Mouse (Mus musculus) neural tube, embryonic 12.5 days (tissue): ENCODE measurements at regions not wholly inside any gene's neighbourhood (a gene's known extent, or its start where the extent isn't known, plus 50 kb on each side); places are given as distances from the start of the nearest gene placed in this dataset.

Experiments used
- ATAC-seq: fragments of 200-750 bp; cut with Nextera tagmentation; 2 replicates; pipeline ENCODE4 v1.8.0; 2017; ENCODE audit warnings: low read depth, mild to moderate bottlenecking, moderate TSS enrichment, moderate library complexity; ENCODE audit not compliant: low FRiP score
- H3K27ac ChIP-seq: fragments of 300-500 bp; sonication (generic); 2 replicates; pipeline ENCODE4 v1.5.1; 2016
- H3K27me3 ChIP-seq: fragments of 300-500 bp; sonication (generic); replicated peaks from 2 replicates; pipeline ENCODE4 v1.6.1; 2016; ENCODE audit warnings: mild to moderate bottlenecking
- H3K36me3 ChIP-seq: fragments of 300-500 bp; sonication (generic); 2 replicates; pipeline ENCODE4 v1.6.1; 2016; ENCODE audit warnings: mild to moderate bottlenecking
- H3K4me1 ChIP-seq: fragments of 300-500 bp; sonication (generic); 2 replicates; pipeline ENCODE4 v1.6.1; 2016
- H3K4me2 ChIP-seq: fragments of 300-500 bp; sonication (generic); replicated peaks from 2 replicates; pipeline ENCODE4 v1.6.1; 2016; ENCODE audit warnings: mild to moderate bottlenecking
- H3K4me3 ChIP-seq: fragments of 300-500 bp; sonication (generic); 2 replicates; pipeline ENCODE4 v1.5.1; 2016
- H3K9ac ChIP-seq: fragments of 300-500 bp; sonication (generic); 2 replicates; pipeline ENCODE4 v1.6.1; 2016; ENCODE audit warnings: mild to moderate bottlenecking
- H3K9me3 ChIP-seq: fragments of 300-500 bp; sonication (generic); 2 replicates; pipeline ENCODE4 v1.6.1; 2016; ENCODE audit warnings: mild to moderate bottlenecking
- WGBS: fragments of 180-500 bp; shearing (Covaris S2); methylation state at CpG from one replicate; pipeline ENCODE4 v1.1.7; 2016; 5-methylcytosine and 5-hydroxymethylcytosine counted together

GRCm38 (mm10) chr10:14216191-14216992 is 250.5 kb downstream of the Hivep2 start:
- Histone ChIP-seq H3K27me3 (no peaks in the 10 kb centered on the region), H3K4me1 (no peaks in the 10 kb centered on the region), H3K4me3 (no peak overlapping the region), H3K36me3 (no peaks in the 10 kb centered on the region), H3K9ac (no peak overlapping the region), H3K4me2 (no peak overlapping the region), H3K27ac (no peak overlapping the region), H3K9me3 (no peaks in the 10 kb centered on the region)
- no peak for ATAC-seq
- 91% methylated on average over 10 of the region's 10 CpGs for WGBS

GRCm38 (mm10) chr10:14215512-14215911 is 249.6 kb downstream of the Hivep2 start:
- H3K27ac ChIP-seq: no peak overlapping the region
- H3K36me3 ChIP-seq: no peaks in the 10 kb centered on the region
- no peaks in the 10 kb centered on the region for H3K27me3 ChIP-seq
- WGBS: 84% methylated on average over 4 of the region's 4 CpGs
- no peak overlapping the region for H3K4me2 ChIP-seq
- H3K4me1 ChIP-seq: no peaks in the 10 kb centered on the region
- no peak overlapping the region for H3K9ac ChIP-seq
- no peak overlapping the region for H3K4me3 ChIP-seq
- no peaks in the 10 kb centered on the region for H3K9me3 ChIP-seq
- ATAC-seq: no peak

GRCm38 (mm10) chr10:14213536-14213935 is 247.7 kb downstream of the Hivep2 start:
- H3K4me2 ChIP-seq: no peak overlapping the region
- H3K9me3 ChIP-seq: no peaks in the 10 kb centered on the region
- no peaks in the 10 kb centered on the region for H3K4me1 ChIP-seq
- H3K4me3 ChIP-seq: no peak overlapping the region
- no peak for ATAC-seq
- no peaks in the 10 kb centered on the region for H3K36me3 ChIP-seq
- no peak overlapping the region for H3K9ac ChIP-seq
- H3K27ac ChIP-seq: no peak overlapping the region
- 83% methylated on average over 5 of the region's 5 CpGs for WGBS
- no peaks in the 10 kb centered on the region for H3K27me3 ChIP-seq

- Histone ChIP-seq H3K27ac (no peak overlapping the region), H3K9me3 (no peaks in the 10 kb centered on the region), H3K4me1 (no peaks in the 10 kb centered on the region), H3K27me3 (no peaks in the 10 kb centered on the region), H3K4me3 (no peak overlapping the region), H3K4me2 (no peak overlapping the region), H3K36me3 (no peaks in the 10 kb centered on the region), H3K9ac (no peak overlapping the region)
- ATAC-seq: no peak
- WGBS: 78% methylated on average over 6 of the region's 6 CpGs
Observed at GRCm38 (mm10) chr10:14211926-14212325, 246.1 kb downstream of the Hivep2 start.

GRCm38 (mm10) chr10:14211481-14211880 is 245.6 kb downstream of the Hivep2 start:
- Histone ChIP-seq H3K27me3 (no peaks in the 10 kb centered on the region), H3K27ac (no peak overlapping the region), H3K36me3 (no peaks in the 10 kb centered on the region), H3K4me3 (no peak overlapping the region), H3K4me1 (no peaks in the 10 kb centered on the region), H3K4me2 (no peak overlapping the region), H3K9me3 (no peaks in the 10 kb centered on the region), H3K9ac (no peak overlapping the region)
- ATAC-seq: no peak
- 78% methylated on average over 6 of the region's 6 CpGs for WGBS

- Histone ChIP-seq H3K4me2 (no peak overlapping the region), H3K36me3 (no peaks in the 10 kb centered on the region), H3K9me3 (no peaks in the 10 kb centered on the region), H3K9ac (no peak overlapping the region), H3K27me3 (no peaks in the 10 kb centered on the region), H3K4me1 (no peaks in the 10 kb centered on the region), H3K27ac (no peak overlapping the region), H3K4me3 (no peak overlapping the region)
- 94% methylated on average over 8 of the region's 8 CpGs for WGBS
- ATAC-seq: no peak
Observed at GRCm38 (mm10) chr10:14210445-14210844, 244.6 kb downstream of the Hivep2 start.

- ATAC-seq: no peak
- Histone ChIP-seq H3K27ac (no peak overlapping the region), H3K4me3 (no peak overlapping the region), H3K4me2 (no peak overlapping the region), H3K27me3 (no peaks in the 10 kb centered on the region), H3K36me3 (no peaks in the 10 kb centered on the region), H3K9me3 (no peaks in the 10 kb centered on the region), H3K4me1 (no peaks in the 10 kb centered on the region), H3K9ac (no peak overlapping the region)
- WGBS: 84% methylated on average over 6 of the region's 6 CpGs
Observed at GRCm38 (mm10) chr10:14210045-14210444, 244.2 kb downstream of the Hivep2 start.

- H3K27me3 ChIP-seq: no peaks in the 10 kb centered on the region
- H3K4me3 ChIP-seq: no peak overlapping the region
- WGBS: 80% methylated on average over 6 of the region's 6 CpGs
- no peaks in the 10 kb centered on the region for H3K36me3 ChIP-seq
- H3K9me3 ChIP-seq: no peaks in the 10 kb centered on the region
- H3K27ac ChIP-seq: no peak overlapping the region
- no peak overlapping the region for H3K4me2 ChIP-seq
- H3K4me1 ChIP-seq: no peaks in the 10 kb centered on the region
- H3K9ac ChIP-seq: no peak overlapping the region
- ATAC-seq: no peak
Observed at GRCm38 (mm10) chr10:14208206-14208605, 242.3 kb downstream of the Hivep2 start.

GRCm38 (mm10) chr10:14207616-14208015 is 241.7 kb downstream of the Hivep2 start:
- Histone ChIP-seq H3K4me1 (no peaks in the 10 kb centered on the region), H3K27me3 (no peaks in the 10 kb centered on the region), H3K27ac (no peak overlapping the region), H3K9ac (no peak overlapping the region), H3K36me3 (no peaks in the 10 kb centered on the region), H3K4me2 (no peak overlapping the region), H3K9me3 (no peaks in the 10 kb centered on the region), H3K4me3 (no peak overlapping the region)
- no peak for ATAC-seq
- 70% methylated on average over 5 of the region's 5 CpGs for WGBS

GRCm38 (mm10) chr10:14207051-14207570 is 241.2 kb downstream of the Hivep2 start:
- no peak overlapping the region for H3K27ac ChIP-seq
- no peak overlapping the region for H3K9ac ChIP-seq
- no peaks in the 10 kb centered on the region for H3K36me3 ChIP-seq
- H3K4me1 ChIP-seq: no peaks in the 10 kb centered on the region
- WGBS: 84% methylated on average over 5 of the region's 5 CpGs
- ATAC-seq: no peak
- H3K4me3 ChIP-seq: no peak overlapping the region
- no peaks in the 10 kb centered on the region for H3K9me3 ChIP-seq
- H3K27me3 ChIP-seq: no peaks in the 10 kb centered on the region
- H3K4me2 ChIP-seq: no peak overlapping the region
